Mouse (Mus musculus) R1 (cell line): ENCODE measurements around the gene Tecpr1.

ENCODE experiments used
- DNase-seq: peaks from one replicate; pipeline ENCODE4 v3.0.0-alpha.2; 2018; ENCODE audit warnings: low read depth, low spot score

Gene Tecpr1

DNA sequence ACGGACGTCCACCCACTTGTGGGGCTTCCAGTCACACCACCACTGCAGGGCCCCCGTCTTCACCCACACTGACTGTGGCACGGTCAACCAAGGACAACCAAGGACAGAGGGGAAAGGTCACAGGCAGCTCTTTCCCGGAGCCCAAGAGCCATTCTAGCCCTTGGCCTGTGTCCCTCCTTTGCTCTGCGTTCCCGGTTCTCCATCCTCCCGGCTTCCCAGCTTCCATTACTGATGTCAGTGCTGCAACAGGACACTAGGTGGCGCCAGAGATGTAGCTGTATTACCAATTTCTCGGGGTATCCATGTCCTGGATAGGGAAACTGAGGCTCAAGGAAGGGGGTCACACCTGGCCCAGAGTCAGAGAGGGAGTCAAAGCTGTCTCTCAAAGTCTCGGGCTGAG lies 15.9 kb downstream of the Tecpr1 start:
- DNase-seq: peak; percentile 63

DNA sequence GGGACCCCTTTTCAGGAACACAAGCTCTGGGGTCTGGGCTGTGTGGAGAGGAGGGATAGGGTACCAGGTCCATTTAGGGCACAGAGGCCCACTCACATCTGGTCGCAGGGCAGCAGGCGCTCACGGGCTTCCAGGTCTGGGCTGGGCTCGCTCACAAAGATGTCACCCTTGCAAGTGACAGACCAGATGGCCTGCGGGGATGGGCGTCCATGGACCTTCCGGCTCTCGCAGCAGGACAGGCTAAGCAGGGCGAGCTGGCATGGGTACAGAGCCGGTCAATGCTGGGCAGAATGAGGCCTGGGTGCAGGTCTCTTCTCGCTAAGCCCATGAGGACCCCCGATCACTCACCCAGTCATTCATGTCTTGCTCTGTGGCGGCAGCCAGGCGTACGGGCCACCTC lies 17.3 kb downstream of the Tecpr1 start:
- no peak for DNase-seq

DNA sequence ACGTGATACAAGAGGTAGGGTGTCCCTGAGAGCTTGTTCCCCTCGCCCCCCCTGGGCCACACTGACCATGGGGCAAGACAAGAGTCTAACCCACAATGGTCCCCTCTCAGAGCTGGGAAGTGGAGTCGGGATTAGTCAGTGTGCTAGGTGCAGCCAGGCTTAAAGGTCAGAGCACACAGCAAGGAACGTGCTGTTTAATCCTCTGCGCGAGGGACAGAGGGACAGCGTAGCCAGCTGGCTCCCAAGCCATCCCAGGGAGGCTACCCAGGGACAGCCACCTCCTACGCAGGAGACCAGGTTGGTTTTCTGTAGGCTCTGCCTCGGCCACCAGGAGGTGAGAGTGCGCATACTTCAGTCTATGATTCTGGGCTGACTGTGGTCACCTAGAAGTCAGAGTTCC lies 18.5 kb downstream of the Tecpr1 start:
- DNase-seq: no peak

DNA sequence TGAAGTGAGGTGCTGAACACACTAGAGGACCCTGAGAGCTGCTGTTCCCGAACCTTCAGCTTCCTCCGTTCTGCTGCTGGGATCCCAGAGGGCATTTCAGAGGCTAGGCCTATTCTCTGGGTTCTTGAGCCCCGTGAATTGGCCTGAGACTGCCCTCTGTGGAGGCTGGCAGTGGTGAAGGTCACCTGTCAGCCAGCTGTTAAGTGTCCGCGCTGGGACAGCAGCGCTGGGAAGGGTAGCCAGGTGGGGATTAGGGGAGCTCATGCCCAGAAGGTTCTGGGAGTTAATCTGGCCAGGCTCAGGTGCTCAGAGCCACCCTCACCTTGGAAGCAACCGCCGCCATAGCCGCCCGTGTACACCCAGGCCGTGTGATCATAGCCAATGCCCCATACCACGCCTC lies 19.1 kb downstream of the Tecpr1 start:
- DNase-seq: no peak

GRCm38 (mm10) chr5:144203398-144203959 lies 19.9 kb downstream of the Tecpr1 start:
- no peak for DNase-seq

- DNase-seq: peak; percentile 63
Measured at GRCm38 (mm10) chr5:144202430-144202829, 21.0 kb downstream of the Tecpr1 start.

GRCm38 (mm10) chr5:144200616-144201015 lies 22.8 kb downstream of the Tecpr1 start:
- no peak for DNase-seq

GRCm38 (mm10) chr5:144195567-144195966 lies 27.8 kb downstream of the Tecpr1 start:
- no peak for DNase-seq

- DNase-seq: no peak
Measured at GRCm38 (mm10) chr5:144194416-144194815, 29.0 kb downstream of the Tecpr1 start.

- DNase-seq: no peak
Measured at GRCm38 (mm10) chr5:144192673-144193072, 30.7 kb downstream of the Tecpr1 start.

GRCm38 (mm10) chr5:144191026-144191425 lies 32.4 kb downstream of the Tecpr1 start:
- no peak for DNase-seq

DNA sequence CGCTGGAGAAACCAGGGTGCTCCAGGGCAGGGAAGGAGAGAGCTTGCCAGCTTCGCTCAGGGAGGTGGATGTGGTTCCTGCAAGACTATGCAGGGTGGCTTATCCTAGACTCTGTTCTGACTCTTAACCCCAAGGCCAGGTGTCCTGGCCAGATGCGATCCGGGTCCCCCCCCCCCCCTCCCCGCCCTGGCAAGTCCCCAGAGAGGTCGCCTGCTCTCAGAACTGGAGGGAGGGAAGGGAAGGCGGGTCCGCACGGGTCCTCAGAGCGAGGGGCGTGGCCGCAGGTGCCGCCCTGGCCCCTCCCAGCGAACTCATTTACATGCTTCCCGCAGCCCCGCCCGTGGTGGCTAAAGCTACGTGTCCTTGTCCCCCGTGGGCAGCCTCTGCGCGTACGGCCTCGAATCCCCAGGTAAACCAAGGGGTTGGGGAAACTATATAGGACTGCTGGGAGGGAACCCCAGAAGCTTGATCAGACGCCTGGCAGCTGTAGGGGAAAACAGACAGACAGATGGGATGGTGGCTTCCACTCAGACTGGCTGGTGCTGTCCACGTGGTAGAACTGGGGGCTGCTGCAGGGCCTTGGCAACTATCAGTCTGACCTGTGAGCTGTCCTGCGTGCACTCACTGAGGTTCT lies 33.3 kb downstream of the Tecpr1 start, which contains the start of gene Bhlha15:
Gene Bhlha15, plus strand, starts transcription at position 337 of the 634 bp plus-strand sequence.
- DNase-seq: peak; percentile 74

GRCm38 (mm10) chr5:144189327-144189726 lies 34.1 kb downstream of the Tecpr1 start:
- no peak for DNase-seq

- no peak for DNase-seq
Measured at GRCm38 (mm10) chr5:144188422-144188821, 35.0 kb downstream of the Tecpr1 start.

- DNase-seq: no peak
Measured at GRCm38 (mm10) chr5:144184350-144185045, 38.9 kb downstream of the Tecpr1 start.

DNA sequence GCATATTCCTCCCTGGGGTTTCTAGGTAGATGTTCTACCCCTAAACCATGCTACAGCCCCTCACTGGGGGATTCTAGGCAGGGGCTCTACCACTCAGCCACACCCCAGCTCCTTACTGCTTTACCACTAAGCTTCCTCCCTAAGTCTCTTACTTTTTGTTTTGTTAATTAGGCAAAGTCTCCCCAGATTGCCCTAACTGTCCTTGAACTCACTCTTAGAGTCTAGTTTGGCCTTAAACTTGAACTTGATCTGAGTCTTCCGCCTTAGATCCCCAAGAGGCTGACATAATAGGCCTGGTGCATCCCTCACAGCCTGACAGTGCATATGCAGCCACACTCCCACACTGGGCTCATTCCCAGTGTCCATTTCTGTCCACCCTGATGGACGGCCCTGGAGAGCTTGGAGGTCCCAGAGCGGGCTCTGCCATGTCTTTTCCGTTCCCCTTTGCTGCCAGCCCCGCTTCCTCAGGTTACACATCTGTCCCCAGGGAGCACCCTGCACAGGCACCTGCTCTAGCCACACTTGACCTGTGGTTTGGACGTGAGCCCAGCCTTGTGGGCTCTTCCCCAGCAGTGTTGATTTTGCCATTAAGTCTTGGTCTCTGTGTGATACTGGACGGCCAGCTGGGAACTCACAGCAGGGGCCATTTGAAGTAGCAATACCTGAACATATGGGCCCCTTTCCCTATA lies 39.6 kb downstream of the Tecpr1 start:
- peak; percentile 92 for DNase-seq

DNA sequence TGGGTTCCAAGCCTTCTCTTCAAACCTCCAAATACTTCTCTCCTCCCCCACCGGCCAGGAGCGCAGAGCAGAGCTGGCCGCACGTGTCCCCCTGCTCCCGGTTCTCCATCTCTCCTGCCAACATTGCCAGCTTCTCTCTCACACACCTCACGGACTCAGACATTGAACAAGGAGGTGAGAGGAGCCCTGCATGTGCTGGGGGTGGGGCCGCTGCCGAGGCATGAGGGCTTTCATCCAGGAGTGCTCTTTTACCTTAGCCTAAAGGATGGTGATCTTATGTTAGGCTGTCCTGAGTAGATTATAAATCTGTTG lies 40.2 kb downstream of the Tecpr1 start:
- DNase-seq: peak; percentile 71

DNA sequence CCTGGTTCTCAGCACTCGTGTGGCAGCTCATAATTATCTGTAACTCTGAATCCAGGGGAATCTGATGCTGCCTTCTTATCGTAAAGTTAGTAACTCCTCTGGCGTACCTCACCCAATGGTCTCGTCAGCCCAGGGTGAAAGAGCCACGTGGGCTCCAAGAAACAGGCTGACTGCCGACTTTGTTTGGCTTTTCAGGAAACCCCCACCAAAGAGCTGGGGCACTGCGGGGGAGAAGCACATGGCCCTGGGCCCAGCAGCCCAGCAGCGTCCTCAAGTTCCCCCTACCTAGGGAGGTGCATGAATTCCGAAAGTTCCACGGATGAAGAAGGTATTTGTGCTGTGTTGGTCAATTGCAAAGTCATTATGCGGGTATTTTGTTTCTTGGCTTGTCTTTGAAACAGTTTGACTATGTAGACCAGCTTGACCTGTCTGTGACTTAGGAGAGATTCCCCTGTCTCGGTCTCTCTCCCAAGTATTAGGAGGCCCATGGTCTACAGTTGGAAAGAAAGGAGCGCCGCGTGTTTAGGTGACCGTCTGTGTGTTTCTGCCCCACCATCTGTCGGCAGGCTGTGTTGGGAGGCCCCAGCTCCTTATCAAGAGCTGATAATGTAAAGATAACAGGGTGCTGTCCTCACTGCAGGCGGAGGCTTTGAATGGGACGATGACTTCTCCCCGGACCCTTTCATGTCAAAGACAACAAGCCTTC lies 40.7 kb downstream of the Tecpr1 start:
- DNase-seq: peak; percentile 54

GRCm38 (mm10) chr5:144181249-144181648 lies 42.2 kb downstream of the Tecpr1 start:
- DNase-seq: no peak

GRCm38 (mm10) chr5:144178216-144178615 lies 45.2 kb downstream of the Tecpr1 start:
- DNase-seq: no peak

- DNase-seq: no peak
Measured at GRCm38 (mm10) chr5:144173648-144174047, 49.8 kb downstream of the Tecpr1 start.
